8 mouse cellular contexts compared by ENCODE assay signal in the genomic region with DNA sequence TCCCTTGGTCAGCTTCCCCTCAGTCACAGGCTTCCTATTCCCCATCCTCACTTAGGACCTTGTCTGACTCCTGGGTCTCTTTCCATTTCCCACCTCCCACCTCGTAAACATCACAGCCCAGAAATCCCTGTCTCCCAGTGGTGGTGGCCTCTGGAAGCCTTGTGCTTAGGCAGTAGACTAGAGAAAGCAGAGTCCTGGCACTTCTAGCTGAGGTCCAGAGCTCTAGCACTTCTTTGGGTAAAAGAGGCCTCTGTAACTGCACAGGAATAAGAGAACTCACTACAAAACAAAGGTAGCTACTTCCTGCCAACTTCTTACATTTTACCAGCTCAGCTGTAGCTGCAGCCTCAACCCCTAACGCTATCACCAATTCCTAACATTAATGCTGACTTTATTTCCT. TPM values are rescaled to one million over a fixed set of nuclear protein-coding genes. Genes with fewer than 3 reads are reported as not detected.
DNase-seq lines count a peak whose midpoint lies in the region; ATAC-seq and TF ChIP-seq lines count a peak whose summit lies in the region.

No protein-coding gene starts in this region.

- peak overlapping the region; percentile 100 for H3K27ac ChIP-seq in kidney, embryonic 16.5 days (ENCODE audit: low read length)
- peak overlapping the region; percentile 77 for H3K27ac ChIP-seq in brown adipose tissue, adult 24 weeks (replicated peaks; ENCODE audit: low read depth, low read length)
- no peak overlapping the region for H3K27ac ChIP-seq in hindbrain, postnatal 0 days

- H3K9ac ChIP-seq in kidney, embryonic 16.5 days (replicated peaks; ENCODE audit: low read length), result peak overlapping the region; percentile 95
- peak overlapping the region; percentile 91 for H3K9ac ChIP-seq in hindbrain, postnatal 0 days (replicated peaks; ENCODE audit: low read length)

- H3K9me3 ChIP-seq in kidney, embryonic 16.5 days (ENCODE audit: low read length), result no peaks in the 10 kb centered on the region
- H3K9me3 ChIP-seq in hindbrain, postnatal 0 days (ENCODE audit: low read length), result no peaks in the 10 kb centered on the region

- DNase-seq in kidney, postnatal 4 days, result no peak
- no peak for DNase-seq in hindbrain, postnatal 0 days (ENCODE audit: low spot score)
- peak; percentile 41 for DNase-seq in naive thymus-derived CD4-positive, alpha-beta T cell, adult 2 months (ENCODE audit: low read depth)
- no peak for DNase-seq in yolk sac, embryonic 10.5 days (ENCODE audit: low spot score)
- DNase-seq in right cerebral cortex, postnatal 25 days, result no peak
- no peak for DNase-seq in gastrocnemius, postnatal 10 days

- WGBS in kidney, embryonic 16.5 days, result 15% methylated on average over 2 of the region's 2 CpGs
- WGBS in hindbrain, postnatal 0 days, result 33% methylated on average over 2 of the region's 2 CpGs

- H3K27me3 ChIP-seq in kidney, embryonic 16.5 days (ENCODE audit: insufficient read depth, low read length), result no peaks in the 10 kb centered on the region
- H3K27me3 ChIP-seq in hindbrain, postnatal 0 days (ENCODE audit: insufficient read depth, low read length), result no peaks in the 10 kb centered on the region

- TF ChIP-seq CTCF in hindbrain, postnatal 0 days (IDR thresholded peaks at IDR 0.05; ENCODE audit: low read depth), result no peak

- peak overlapping the region; percentile 73 for H3K4me2 ChIP-seq in kidney, embryonic 16.5 days (replicated peaks; ENCODE audit: low read depth, low read length)
- peak overlapping the region; percentile 64 for H3K4me2 ChIP-seq in hindbrain, postnatal 0 days (ENCODE audit: low read depth, low read length)

- peaks cover 56% of the 10 kb centered on the region for H3K4me1 ChIP-seq in kidney, embryonic 16.5 days (ENCODE audit: insufficient read depth, low read length)
- peaks cover 26% of the 10 kb centered on the region for H3K4me1 ChIP-seq in brown adipose tissue, adult 24 weeks (ENCODE audit: control insufficient read depth, insufficient read depth, insufficient read length, low read length)
- peaks cover 18% of the 10 kb centered on the region for H3K4me1 ChIP-seq in hindbrain, postnatal 0 days (ENCODE audit: insufficient read depth, low read length)

- no peak for ATAC-seq in kidney, embryonic 16.5 days (ENCODE audit: low FRiP score, low TSS enrichment)
- ATAC-seq in hindbrain, postnatal 0 days, result no peak

- peak overlapping the region; percentile 82 for H3K4me3 ChIP-seq in kidney, embryonic 16.5 days (ENCODE audit: low read length)
- H3K4me3 ChIP-seq in brown adipose tissue, adult 24 weeks (ENCODE audit: insufficient read depth, low read depth, low read length), result peak overlapping the region; percentile 92
- H3K4me3 ChIP-seq in hindbrain, postnatal 0 days (ENCODE audit: low read length), result peak overlapping the region; percentile 85

- H3K36me3 ChIP-seq in kidney, embryonic 16.5 days (ENCODE audit: insufficient read depth, low read length), result peaks cover 22% of the 10 kb centered on the region
- peaks cover 18% of the 10 kb centered on the region for H3K36me3 ChIP-seq in hindbrain, postnatal 0 days (ENCODE audit: insufficient read depth, low read length)

RNA-seq across cellular contexts. Expression of gene Creb3, which starts 1.2 kb away (rescaled TPM):
- 80.2 and 83.0 TPM in 2 replicates for polyA plus RNA-seq in kidney, embryonic 16.5 days (2015; fragmentation: Nextera tagmentation; extraction: Ambion mirVana)
- 18.1 TPM in 2 replicates for polyA plus RNA-seq in brown adipose tissue, adult 24 weeks (2012; ENCODE audit: insufficient read depth, insufficient read length, missing spikeins)
- total RNA-seq in hindbrain, postnatal 0 days (2014; rRNA removed), result 40.1 and 75.9 TPM in 2 replicates
- polyA plus RNA-seq in hindbrain, postnatal 0 days (2015; fragmentation: Nextera tagmentation; extraction: Ambion mirVana), result 77.9 and 82.8 TPM in 2 replicates
- 10 to 100 TPM; 39.6 to 45.0 TPM for total RNA-seq in gastrocnemius, postnatal 10 days (2021)

RNA-seq across cellular contexts. Expression of gene Tln1, which starts 1.5 kb away (rescaled TPM):
- polyA plus RNA-seq in kidney, embryonic 16.5 days (2015; fragmentation: Nextera tagmentation; extraction: Ambion mirVana), result 66.5 and 69.1 TPM in 2 replicates
- 55.6 and 61.1 TPM in 2 replicates for polyA plus RNA-seq in brown adipose tissue, adult 24 weeks (2012; ENCODE audit: insufficient read depth, insufficient read length, missing spikeins)
- 43.0 and 51.0 TPM in 2 replicates for total RNA-seq in hindbrain, postnatal 0 days (2014; rRNA removed)
- 69.9 and 70.3 TPM in 2 replicates for polyA plus RNA-seq in hindbrain, postnatal 0 days (2015; fragmentation: Nextera tagmentation; extraction: Ambion mirVana)
- 100 to 1,000 TPM in 1 of 2 experiments, 10 to 100 TPM in 1; 84.9 to 112 TPM for total RNA-seq in gastrocnemius, postnatal 10 days (2021)

RNA-seq across cellular contexts. Expression of gene Rgp1, which starts 17.5 kb away (rescaled TPM):
- 32.3 and 33.0 TPM in 2 replicates for polyA plus RNA-seq in kidney, embryonic 16.5 days (2015; fragmentation: Nextera tagmentation; extraction: Ambion mirVana)
- polyA plus RNA-seq in brown adipose tissue, adult 24 weeks (2012; ENCODE audit: insufficient read depth, insufficient read length, missing spikeins), result 14.6 and 17.2 TPM in 2 replicates
- total RNA-seq in hindbrain, postnatal 0 days (2014; rRNA removed), result 18.9 and 31.2 TPM in 2 replicates
- 11.5 and 13.5 TPM in 2 replicates for polyA plus RNA-seq in hindbrain, postnatal 0 days (2015; fragmentation: Nextera tagmentation; extraction: Ambion mirVana)
- total RNA-seq in gastrocnemius, postnatal 10 days (2021), result 10 to 100 TPM; 22.9 to 30.4 TPM

RNA-seq across cellular contexts. Expression of gene Gba2, which starts 17.7 kb away (rescaled TPM):
- polyA plus RNA-seq in kidney, embryonic 16.5 days (2015; fragmentation: Nextera tagmentation; extraction: Ambion mirVana), result 25.8 and 26.3 TPM in 2 replicates
- polyA plus RNA-seq in brown adipose tissue, adult 24 weeks (2012; ENCODE audit: insufficient read depth, insufficient read length, missing spikeins), result 2.3 and 3.6 TPM in 2 replicates
- total RNA-seq in hindbrain, postnatal 0 days (2014; rRNA removed), result 34.0 and 36.3 TPM in 2 replicates
- polyA plus RNA-seq in hindbrain, postnatal 0 days (2015; fragmentation: Nextera tagmentation; extraction: Ambion mirVana), result 45.4 and 47.6 TPM in 2 replicates
- total RNA-seq in gastrocnemius, postnatal 10 days (2021), result 1 to 10 TPM; 6.7 to 9.1 TPM

RNA-seq across cellular contexts. Expression of gene Msmp, which starts 23.3 kb away (rescaled TPM):
- polyA plus RNA-seq in kidney, embryonic 16.5 days (2015; fragmentation: Nextera tagmentation; extraction: Ambion mirVana), result 0.89 and 3.1 TPM in 2 replicates
- 1.5 TPM in 1 of 2 replicates, not detected in the other for polyA plus RNA-seq in brown adipose tissue, adult 24 weeks (2012; ENCODE audit: insufficient read depth, insufficient read length, missing spikeins)
- not detected in 2 replicates for total RNA-seq in hindbrain, postnatal 0 days (2014; rRNA removed)
- polyA plus RNA-seq in hindbrain, postnatal 0 days (2015; fragmentation: Nextera tagmentation; extraction: Ambion mirVana), result 1.2 and 1.9 TPM in 2 replicates
- total RNA-seq in gastrocnemius, postnatal 10 days (2021), result under 1 TPM; 0.33 to 0.38 TPM
